ENCODE assay signal across 13 mouse cellular contexts in the genomic region with DNA sequence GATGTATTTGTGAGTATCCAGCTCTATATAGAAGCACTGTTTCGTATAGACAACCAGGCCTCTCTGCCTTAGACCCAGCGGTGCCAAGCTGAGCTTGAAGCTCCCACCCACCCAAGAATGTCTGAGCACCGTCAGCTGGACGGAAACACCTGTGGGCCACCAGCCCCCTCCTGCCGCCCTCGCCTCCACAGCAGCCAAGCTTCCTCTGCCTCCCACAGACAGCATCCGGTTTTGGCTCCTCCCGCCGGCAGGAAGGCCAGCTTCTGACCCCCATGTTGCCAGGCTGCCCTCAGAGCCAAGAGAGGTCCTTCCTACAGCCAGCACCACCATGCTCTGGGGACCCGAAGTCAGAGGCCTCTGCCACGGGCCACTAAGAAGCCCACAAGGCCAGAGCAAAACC. TPM values are rescaled to one million over a fixed set of nuclear protein-coding genes. Genes with fewer than 3 reads are reported as not detected.
DNase-seq lines count a peak whose midpoint lies in the region; ATAC-seq lines count a peak whose summit lies in the region.
"Had no signal": no experiment of that assay in that cellular context is flagged by ENCODE, and none has a peak within 500 bp of the region (broad histone marks: within the 10 kb centered on the region; RNA-seq: fewer than 3 reads in every experiment).

No protein-coding gene starts in this region.

- peak; percentile 47 for DNase-seq in adrenal gland, postnatal 14 days
- DNase-seq in adrenal gland, adult 2 months = no peak
- peak; percentile 43 for DNase-seq in heart, postnatal 25 days (ENCODE audit: low spot score)
- peak; percentile 51 to 61 for DNase-seq in thymus, adult 18-20 months
- no peak for DNase-seq in left cerebral cortex, adult 18-20 months (ENCODE audit: low spot score in 2 of 2)
- DNase-seq: cerebellum, adult 11 months; forebrain, postnatal 0 days; retina, postnatal 1 day; spleen, adult 18-20 months had no signal

- no peak overlapping the region for H3K4me2 ChIP-seq in kidney, embryonic 15.5 days
- H3K4me2 ChIP-seq in kidney, embryonic 14.5 days (replicated peaks; ENCODE audit: low read depth, low read length) = no peak overlapping the region
- H3K4me2 ChIP-seq: hindbrain, embryonic 15.5 days had no signal

- 0 out of 2 replicates have a peak, but pooled peaks cover 3% of the 10 kb centered on the region for H3K36me3 ChIP-seq in kidney, embryonic 15.5 days
- H3K36me3 ChIP-seq in kidney, embryonic 14.5 days (ENCODE audit: control insufficient read depth, insufficient read depth, low read length) = no peaks in the 10 kb centered on the region

- peaks cover 23% of the 10 kb centered on the region for H3K4me1 ChIP-seq in kidney, embryonic 15.5 days
- H3K4me1 ChIP-seq in kidney, embryonic 14.5 days (ENCODE audit: control insufficient read depth, insufficient read depth, low read length) = no peaks in the 10 kb centered on the region

- no peak for ATAC-seq in kidney, embryonic 15.5 days (replicated peaks; ENCODE audit: low FRiP score)
- no peak for ATAC-seq in kidney, embryonic 14.5 days (ENCODE audit: low FRiP score, low TSS enrichment)
- ATAC-seq in monocyte, adult 5-6 weeks (replicated peaks; ENCODE audit: insufficient number of reproducible peaks, low FRiP score, low TSS enrichment, poor library complexity, severe bottlenecking) = no peak
- ATAC-seq: forebrain, postnatal 0 days had no signal

- 51% methylated on average over 11 of the region's 11 CpGs for WGBS in kidney, embryonic 15.5 days
- 61% methylated on average over 11 of the region's 11 CpGs for WGBS in kidney, embryonic 14.5 days

- peaks cover 7% of the 10 kb centered on the region for H3K27me3 ChIP-seq in kidney, embryonic 15.5 days
- H3K27me3 ChIP-seq in kidney, embryonic 14.5 days (ENCODE audit: control insufficient read depth, insufficient read depth, low read length) = no peaks in the 10 kb centered on the region
- H3K27me3 ChIP-seq: hindbrain, embryonic 15.5 days had no signal

- H3K4me3 ChIP-seq in kidney, embryonic 15.5 days (replicated peaks) = no peak overlapping the region
- H3K4me3 ChIP-seq in kidney, embryonic 14.5 days (ENCODE audit: low read length) = no peak overlapping the region
- H3K4me3 ChIP-seq: hindbrain, embryonic 15.5 days had no signal

- intact Hi-C loops in heart, postnatal 25 days (cut with DNase I) = no loop called here

- H3K9ac ChIP-seq in kidney, embryonic 15.5 days = no peak overlapping the region
- H3K9ac ChIP-seq in kidney, embryonic 14.5 days (ENCODE audit: low read depth, low read length) = no peak overlapping the region
- H3K9ac ChIP-seq: forebrain, postnatal 0 days; hindbrain, embryonic 15.5 days had no signal

- 0 out of 2 replicates have a peak overlapping the region, but pooled peaks have one; percentile 37 for H3K27ac ChIP-seq in kidney, embryonic 15.5 days
- H3K27ac ChIP-seq in kidney, embryonic 14.5 days (ENCODE audit: low read depth, low read length) = no peak overlapping the region
- H3K27ac ChIP-seq: hindbrain, embryonic 15.5 days had no signal

- no peaks in the 10 kb centered on the region for H3K9me3 ChIP-seq in kidney, embryonic 15.5 days (replicated peaks)
- H3K9me3 ChIP-seq in kidney, embryonic 14.5 days (ENCODE audit: control insufficient read depth, low read length) = no peaks in the 10 kb centered on the region
- H3K9me3 ChIP-seq: hindbrain, embryonic 15.5 days had no signal

RNA-seq across cellular contexts. Expression of a gene that starts 15.0 kb away (rescaled TPM):
- total RNA-seq in adrenal gland, postnatal 14 days (2021) = 18.6 and 20.8 TPM in 2 replicates
- total RNA-seq in adrenal gland, adult 2 months (2021) = 1 to 10 TPM; 3.5 to 6.1 TPM
- 12.8 and 25.8 TPM in 2 replicates for polyA plus RNA-seq in adrenal gland, adult 2 months (2012; rRNA removed)
- polyA plus RNA-seq in kidney, embryonic 15.5 days (2015; fragmentation: Nextera tagmentation; extraction: Ambion mirVana) = 3.0 and 3.5 TPM in 2 replicates
- polyA plus RNA-seq in kidney, embryonic 14.5 days (2014; fragmentation: Nextera tagmentation; extraction: Ambion mirVana) = 2.3 and 2.9 TPM in 2 replicates
- 10 to 100 TPM; 22.4 to 34.7 TPM for total RNA-seq in heart, postnatal 25 days (2021)
- 10 to 100 TPM; 53.4 to 58.9 TPM for total RNA-seq in left cerebral cortex, adult 18-20 months (2021)
- 0.11 to 3.6 TPM (median 3.4 TPM) in 3 replicates for total RNA-seq in monocyte, adult 5-6 weeks (2017)

RNA-seq across cellular contexts. Expression of a gene that starts 27.4 kb away (rescaled TPM):
- 32.5 and 35.7 TPM in 2 replicates for total RNA-seq in adrenal gland, postnatal 14 days (2021)
- total RNA-seq in adrenal gland, adult 2 months (2021) = 10 to 100 TPM; 24.6 to 34.4 TPM
- polyA plus RNA-seq in adrenal gland, adult 2 months (2012; rRNA removed) = 35.4 and 45.9 TPM in 2 replicates
- 87.5 and 88.5 TPM in 2 replicates for polyA plus RNA-seq in kidney, embryonic 15.5 days (2015; fragmentation: Nextera tagmentation; extraction: Ambion mirVana)
- 101 and 102 TPM in 2 replicates for polyA plus RNA-seq in kidney, embryonic 14.5 days (2014; fragmentation: Nextera tagmentation; extraction: Ambion mirVana)
- total RNA-seq in heart, postnatal 25 days (2021) = 1 to 10 TPM; 4.4 to 5.7 TPM
- total RNA-seq in left cerebral cortex, adult 18-20 months (2021) = 10 to 100 TPM; 10.4 to 12.2 TPM
- total RNA-seq in monocyte, adult 5-6 weeks (2017) = 6.5 to 9.3 TPM (median 7.9 TPM) in 3 replicates

RNA-seq across cellular contexts. Expression of a gene that starts 46.5 kb away (rescaled TPM):
- 0.30 and 3.4 TPM in 2 replicates for total RNA-seq in adrenal gland, postnatal 14 days (2021)
- under 1 TPM; 0.26 to 0.59 TPM for total RNA-seq in adrenal gland, adult 2 months (2021)
- polyA plus RNA-seq in adrenal gland, adult 2 months (2012; rRNA removed) = 1.3 TPM in 2 replicates
- polyA plus RNA-seq in kidney, embryonic 15.5 days (2015; fragmentation: Nextera tagmentation; extraction: Ambion mirVana) = 0.12 and 0.14 TPM in 2 replicates
- polyA plus RNA-seq in kidney, embryonic 14.5 days (2014; fragmentation: Nextera tagmentation; extraction: Ambion mirVana) = 0.14 and 0.27 TPM in 2 replicates
- total RNA-seq in heart, postnatal 25 days (2021) = under 1 TPM in 1 of 2 experiments, not detected in 1; 0.23 TPM
- under 1 TPM in 1 of 2 experiments, not detected in 1; 0.14 TPM for total RNA-seq in left cerebral cortex, adult 18-20 months (2021)
- 61.4 to 99.5 TPM (median 74.8 TPM) in 3 replicates for total RNA-seq in monocyte, adult 5-6 weeks (2017)
- polyA plus RNA-seq: forebrain, postnatal 0 days; hindbrain, embryonic 15.5 days had no signal

Comparison
In these comparisons a context has a peak if more than half of its experiments do, and no peak if none do; other contexts are left out.
1. DNase-seq: peak in adrenal gland, postnatal 14 days (single experiment), heart, postnatal 25 days (single experiment) and thymus, adult 18-20 months (2 of 2); none in adrenal gland, adult 2 months (single experiment) and left cerebral cortex, adult 18-20 months (0 of 2).
2. RNA of a gene that starts 46.5 kb away (total RNA-seq): 61.4 to 99.5 TPM in monocyte, adult 5-6 weeks; 0.26 to 0.59 TPM in adrenal gland, adult 2 months, 0.30 to 3.4 TPM in adrenal gland, postnatal 14 days, 0.23 TPM in heart, postnatal 25 days and 0.14 TPM in left cerebral cortex, adult 18-20 months; every median in the first group is over 10 times any median in the second.